Mouse (Mus musculus): ENCODE data around the gene Gabra6.

DNA sequence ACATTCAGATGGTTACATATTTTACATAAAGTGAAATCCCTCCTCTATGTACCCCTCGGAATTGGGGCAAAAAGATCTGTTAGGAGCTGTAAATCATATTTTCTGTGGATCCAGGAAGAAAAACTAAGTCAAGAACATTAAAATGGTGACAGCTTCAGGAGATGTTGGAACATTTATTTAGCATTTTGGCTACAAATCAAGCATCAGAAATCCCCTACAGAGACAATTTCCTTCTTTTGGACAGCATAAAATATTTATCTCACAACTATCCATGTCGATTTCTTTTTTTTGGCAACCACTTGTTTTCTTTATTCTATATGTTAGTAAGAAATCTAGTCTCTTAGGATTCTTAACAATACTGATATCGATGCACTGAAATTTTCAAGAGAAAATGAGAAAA lies 688 bp upstream of the Gabra6 start:
- TF ChIP-seq CTCF (IDR thresholded peaks at IDR 0.05; ENCODE audit: borderline replicate concordance, extremely low read depth, insufficient read depth, insufficient read length) (no peak), POLR2A (IDR thresholded peaks at IDR 0.05; ENCODE audit: borderline replicate concordance, extremely low read depth, insufficient read depth, insufficient read length, poor library complexity, severe bottlenecking) (no peak)

All from brain, embryonic 14.5 days (tissue).